Mouse (Mus musculus): ENCODE data around the gene Il15. TPM values are rescaled to one million over a fixed set of nuclear protein-coding genes. Genes with fewer than 3 reads are reported as not detected.
A peak's percentile ranks its signal among the peaks of the same experiment; 100 is the strongest.

Il15 gene
- total RNA-seq, 1 experiment from 2014 or later = 19.2 TPM

- peak; percentile 80 for ATAC-seq (replicated peaks; ENCODE audit: low read depth, poor library complexity, severe bottlenecking)
These were observed 32.4 kb downstream of the Il15 start for GRCm38 (mm10) chr8:82370657-82371056.

- peak; percentile 60 for ATAC-seq (replicated peaks; ENCODE audit: low read depth, poor library complexity, severe bottlenecking)
These were observed 42.0 kb downstream of the Il15 start for GRCm38 (mm10) chr8:82361061-82361460.

GRCm38 (mm10) chr8:82356091-82356490 lies 46.9 kb downstream of the Il15 start:
- no peak for ATAC-seq (replicated peaks; ENCODE audit: low read depth, poor library complexity, severe bottlenecking)

GRCm38 (mm10) chr8:82351268-82351943 lies 51.6 kb downstream of the Il15 start:
- peak; percentile 69 for ATAC-seq (replicated peaks; ENCODE audit: low read depth, poor library complexity, severe bottlenecking)

GRCm38 (mm10) chr8:82349299-82349698 lies 53.7 kb downstream of the Il15 start:
- ATAC-seq (replicated peaks; ENCODE audit: low read depth, poor library complexity, severe bottlenecking) = no peak

- no peak for ATAC-seq (replicated peaks; ENCODE audit: low read depth, poor library complexity, severe bottlenecking)
These were observed 56.5 kb downstream of the Il15 start for GRCm38 (mm10) chr8:82346485-82346884.

GRCm38 (mm10) chr8:82331675-82332234 lies 71.3 kb downstream of the Il15 start:
- no peak for ATAC-seq (replicated peaks; ENCODE audit: low read depth, poor library complexity, severe bottlenecking)

- ATAC-seq (replicated peaks; ENCODE audit: low read depth, poor library complexity, severe bottlenecking) = no peak
These were observed 74.9 kb downstream of the Il15 start for GRCm38 (mm10) chr8:82327986-82328652.

GRCm38 (mm10) chr8:82326061-82326460 lies 77.0 kb downstream of the Il15 start:
- no peak for ATAC-seq (replicated peaks; ENCODE audit: low read depth, poor library complexity, severe bottlenecking)

- no peak for ATAC-seq (replicated peaks; ENCODE audit: low read depth, poor library complexity, severe bottlenecking)
These were observed 77.4 kb downstream of the Il15 start for GRCm38 (mm10) chr8:82325586-82325985.

- no peak for ATAC-seq (replicated peaks; ENCODE audit: low read depth, poor library complexity, severe bottlenecking)
These were observed 85.6 kb downstream of the Il15 start for GRCm38 (mm10) chr8:82317446-82317845.

- no peak for ATAC-seq (replicated peaks; ENCODE audit: low read depth, poor library complexity, severe bottlenecking)
These were observed 96.6 kb downstream of the Il15 start for GRCm38 (mm10) chr8:82306424-82306823.

GRCm38 (mm10) chr8:82296256-82296655 lies 106.8 kb downstream of the Il15 start:
- no peak for ATAC-seq (replicated peaks; ENCODE audit: low read depth, poor library complexity, severe bottlenecking)

GRCm38 (mm10) chr8:82291659-82292058 lies 111.4 kb downstream of the Il15 start:
- ATAC-seq (replicated peaks; ENCODE audit: low read depth, poor library complexity, severe bottlenecking) = no peak

GRCm38 (mm10) chr8:82285866-82286265 lies 117.2 kb downstream of the Il15 start:
- no peak for ATAC-seq (replicated peaks; ENCODE audit: low read depth, poor library complexity, severe bottlenecking)

- ATAC-seq (replicated peaks; ENCODE audit: low read depth, poor library complexity, severe bottlenecking) = no peak
These were observed 121.0 kb downstream of the Il15 start for GRCm38 (mm10) chr8:82281995-82282394.

All from common myeloid progenitor, adult 5-6 weeks (primary cell).